Mouse (Mus musculus) bone marrow macrophage, adult 2 months (primary cell): Measurements from ENCODE around the gene Ift27.

Source experiments
- CTCF ChIP-seq: IDR thresholded peaks from 2 replicates; pipeline ENCODE4 v1.5.1; 2012; ENCODE audit warnings: low read depth, mild to moderate bottlenecking, low read length, moderate library complexity
- POLR2A ChIP-seq: IDR thresholded peaks from 2 replicates; pipeline ENCODE4 v1.6.1; 2012; ENCODE audit warnings: mild to moderate bottlenecking, low read depth, low read length, borderline replicate concordance

DNA sequence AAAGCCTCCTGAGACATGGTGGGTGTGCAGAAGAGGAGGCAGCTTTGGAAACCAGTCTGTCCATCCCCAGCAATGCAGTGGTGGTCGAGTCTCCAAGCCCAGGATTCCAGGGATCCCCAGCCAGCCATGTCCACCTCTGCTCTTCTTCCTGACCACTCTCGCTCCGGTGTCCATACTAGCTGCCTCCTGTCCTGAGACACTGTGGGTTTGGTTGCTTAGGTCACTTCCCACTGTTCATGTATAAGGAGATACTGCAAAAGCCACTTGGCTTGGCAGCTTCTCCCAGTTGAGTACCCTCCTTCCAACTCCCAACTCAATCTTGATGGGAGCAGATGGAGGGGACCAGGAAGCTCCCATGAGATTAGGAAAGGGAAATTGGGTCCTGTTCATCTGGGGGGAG is 14.6 kb upstream of the Ift27 start:
- TF ChIP-seq CTCF (no peak), POLR2A (no peak)
